Mouse (Mus musculus) urinary bladder, postnatal 25 days (tissue): ENCODE data around the gene Ypel3.
A peak's percentile ranks its signal among the peaks of the same experiment; 100 is the strongest.

ENCODE experiments used
- DNase-seq: peaks from one replicate; pipeline ENCODE4 v3.0.0; 2022; ENCODE audit warnings: low spot score

Gene Ypel3

GRCm38 (mm10) chr7:126815726-126816222 is 39.0 kb downstream of the Ypel3 start:
- no peak for DNase-seq

GRCm38 (mm10) chr7:126816494-126816893 is 39.7 kb downstream of the Ypel3 start:
- no peak for DNase-seq

DNA sequence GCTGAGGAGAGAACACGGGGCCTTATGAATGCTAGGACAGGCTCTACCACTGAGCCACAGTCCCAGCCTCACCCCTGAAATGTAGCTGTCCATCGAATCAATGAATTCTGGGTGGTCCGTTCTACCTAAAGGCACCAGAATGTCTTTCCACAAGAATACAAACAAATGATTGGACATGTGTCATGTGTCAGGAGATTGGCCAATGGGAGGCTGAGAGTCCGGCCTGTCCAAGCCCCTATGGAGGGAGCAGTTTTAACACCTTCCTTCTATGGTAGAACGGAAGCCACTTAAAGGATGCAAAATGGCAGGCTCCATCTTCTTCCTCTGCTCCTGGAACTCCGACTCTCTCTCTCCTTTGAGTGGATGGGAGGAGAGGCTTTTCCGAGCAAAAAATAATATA is 40.8 kb downstream of the Ypel3 start:
- no peak for DNase-seq

- DNase-seq, result no peak
Measured at GRCm38 (mm10) chr7:126818818-126819217, 42.1 kb downstream of the Ypel3 start.

DNA sequence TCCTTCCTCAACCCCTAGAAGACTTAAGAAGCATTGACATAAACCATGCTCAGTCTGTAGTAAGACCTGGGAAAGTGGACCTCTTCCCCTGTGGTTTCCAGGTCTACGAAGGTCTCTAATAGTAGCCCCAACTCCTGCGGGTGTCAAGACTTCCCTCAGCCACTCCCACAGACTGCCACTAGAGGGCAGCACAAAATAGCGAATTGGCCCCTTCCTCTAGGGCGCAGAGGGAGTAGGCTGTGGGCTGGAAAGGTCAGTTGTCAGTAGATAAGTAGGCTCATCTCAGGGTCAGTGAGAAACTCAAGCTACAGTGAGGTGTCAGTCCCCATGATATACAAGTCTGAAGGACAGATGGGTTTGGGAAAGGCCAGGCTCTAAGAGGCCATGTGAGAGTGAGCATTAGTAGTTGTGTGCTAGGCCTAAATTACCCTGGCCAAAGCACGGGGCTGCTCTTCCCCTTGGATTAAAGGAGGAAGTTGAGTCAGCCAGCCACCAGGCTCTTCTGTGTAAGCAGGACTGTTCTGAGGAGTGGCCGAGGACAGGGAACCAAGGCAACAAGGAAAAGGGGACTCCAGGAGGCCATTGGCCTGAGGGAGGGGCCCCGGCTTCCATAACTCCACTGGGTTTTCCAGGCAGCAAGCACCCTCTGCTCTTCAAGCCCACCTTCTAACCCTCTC is 45.2 kb downstream of the Ypel3 start:
- DNase-seq, result peak; percentile 74

DNA sequence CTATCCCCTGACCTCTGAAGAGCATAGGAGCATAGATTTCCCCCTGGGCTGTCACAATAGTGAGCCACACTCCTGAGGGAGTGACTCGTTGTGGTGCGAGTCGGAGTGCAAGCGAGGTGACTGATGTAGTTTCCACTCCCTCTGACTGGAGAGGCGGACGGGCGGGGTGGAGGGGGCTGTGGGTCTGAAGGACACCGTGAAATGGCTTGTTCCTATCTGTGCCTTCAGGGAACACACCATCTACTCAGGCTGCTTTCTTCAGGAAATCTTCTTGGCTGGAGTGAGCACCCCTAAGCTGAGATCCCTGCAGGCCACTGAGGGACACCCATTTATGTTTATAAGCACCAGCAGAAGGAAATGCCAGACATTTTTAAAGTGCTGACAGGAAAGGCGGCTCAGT is 46.0 kb downstream of the Ypel3 start:
- DNase-seq, result no peak

DNA sequence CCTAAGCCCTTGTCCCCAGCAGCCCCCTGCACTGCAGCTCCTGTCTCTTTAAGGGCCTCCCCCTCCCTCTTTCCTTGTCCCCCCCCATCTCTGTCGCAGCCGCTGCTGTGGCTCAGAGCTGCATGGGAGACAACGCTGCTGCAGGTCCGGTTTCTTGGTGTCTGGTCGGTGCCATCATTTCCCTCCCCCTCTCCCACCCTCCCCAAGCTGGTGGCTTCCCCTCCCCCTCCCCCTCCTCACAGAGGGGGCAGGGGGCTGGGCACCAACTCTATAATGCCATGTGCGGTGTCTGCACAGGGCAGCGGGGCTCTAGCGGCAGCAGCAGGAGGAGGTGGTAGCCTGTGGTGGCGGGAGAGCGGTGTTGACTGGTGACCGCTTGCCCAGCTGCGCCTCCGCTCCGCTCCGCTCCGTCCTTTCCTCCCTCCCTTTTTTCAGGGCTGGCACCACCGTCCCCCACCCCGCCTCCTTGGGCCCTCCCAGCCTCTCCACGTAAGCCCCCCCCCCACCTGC is 46.5 kb downstream of the Ypel3 start:
- no peak for DNase-seq

GRCm38 (mm10) chr7:126823940-126824339 is 47.2 kb downstream of the Ypel3 start:
- no peak for DNase-seq

GRCm38 (mm10) chr7:126825403-126825802 is 48.6 kb downstream of the Ypel3 start:
- DNase-seq, result no peak

DNA sequence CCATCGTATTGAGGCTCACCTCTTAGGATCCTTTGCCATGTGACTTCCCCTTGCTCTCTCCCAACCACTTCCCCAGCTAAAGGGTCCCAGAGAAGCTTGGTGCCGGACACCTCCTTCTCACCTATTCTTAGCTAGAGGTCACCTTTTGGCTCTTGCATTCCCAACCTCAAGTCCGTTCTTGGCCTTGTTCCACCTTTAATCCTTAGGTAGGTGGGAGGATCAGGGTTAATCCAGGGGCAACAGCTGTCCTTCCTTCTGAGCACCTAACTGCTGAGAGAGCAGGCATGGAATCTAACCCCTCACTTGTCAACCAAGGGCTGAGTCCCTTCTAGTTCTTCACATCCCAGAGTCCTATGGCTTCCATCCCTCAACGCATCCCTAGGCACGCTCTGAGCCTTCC is 49.2 kb downstream of the Ypel3 start:
- DNase-seq, result no peak
